Mouse (Mus musculus): ENCODE data around the gene Yjefn3. TPM values are rescaled to one million over a fixed set of nuclear protein-coding genes. Genes with fewer than 3 reads are reported as not detected.

Gene Yjefn3
- polyA plus RNA-seq, 1 experiment = 0.95 TPM

GRCm38 (mm10) chr8:69919876-69920662 is 17.6 kb upstream of the Yjefn3 start:
- H3K4me3 ChIP-seq (ENCODE audit: control insufficient read depth, low read depth, low read length) = no peak overlapping the region
- TF ChIP-seq CTCF (IDR thresholded peaks at IDR 0.05; ENCODE audit: control insufficient read depth, insufficient read depth, insufficient replicate concordance, low read depth, low read length) (no peak), POLR2A (IDR thresholded peaks at IDR 0.05; ENCODE audit: control insufficient read depth, low read depth, low read length) (no peak)
- H3K36me3 ChIP-seq (ENCODE audit: control insufficient read depth, insufficient read depth, low read length) = no peaks in the 10 kb centered on the region; the same call in 1 of the 2 replicates
- H3K4me1 ChIP-seq (ENCODE audit: control insufficient read depth, insufficient read depth, low read length) = peaks cover 2% of the 10 kb centered on the region
- no peak overlapping the region for H3K27ac ChIP-seq (ENCODE audit: control insufficient read depth, insufficient read depth, low read depth, low read length)
- H3K27me3 ChIP-seq (ENCODE audit: control insufficient read depth, insufficient read depth, low read length) = no peaks in the 10 kb centered on the region

GRCm38 (mm10) chr8:69919010-69919409 is 16.5 kb upstream of the Yjefn3 start:
- Histone ChIP-seq H3K27ac (ENCODE audit: control insufficient read depth, insufficient read depth, low read depth, low read length) (no peak overlapping the region), H3K4me3 (ENCODE audit: control insufficient read depth, low read depth, low read length) (no peak overlapping the region), H3K36me3 (ENCODE audit: control insufficient read depth, insufficient read depth, low read length) (no peaks in the 10 kb centered on the region; the same call in 1 of the 2 replicates), H3K4me1 (ENCODE audit: control insufficient read depth, insufficient read depth, low read length) (peaks cover 2% of the 10 kb centered on the region), H3K27me3 (ENCODE audit: control insufficient read depth, insufficient read depth, low read length) (no peaks in the 10 kb centered on the region)
- no peak for TF ChIP-seq CTCF (IDR thresholded peaks at IDR 0.05; ENCODE audit: control insufficient read depth, insufficient read depth, insufficient replicate concordance, low read depth, low read length)
- no peak for TF ChIP-seq POLR2A (IDR thresholded peaks at IDR 0.05; ENCODE audit: control insufficient read depth, low read depth, low read length)

DNA sequence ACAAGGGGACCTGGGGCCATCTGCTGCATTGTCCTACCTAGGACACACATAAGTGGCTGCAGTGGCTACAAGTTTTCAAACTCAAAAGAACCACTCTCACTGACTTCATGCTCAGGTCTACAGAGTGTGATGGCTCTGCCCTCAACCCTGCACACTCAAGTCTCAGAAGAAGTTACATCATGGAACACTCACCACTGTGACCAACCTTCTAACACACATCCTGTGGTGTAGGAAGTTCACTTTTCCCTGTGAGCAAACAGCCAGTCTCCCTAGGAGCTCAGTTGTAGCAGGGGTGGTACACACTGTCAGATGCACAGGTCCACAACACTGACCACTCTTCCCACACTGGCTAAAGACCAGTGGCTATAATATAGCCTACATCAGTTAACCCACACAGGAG is 16.0 kb upstream of the Yjefn3 start:
- Histone ChIP-seq H3K4me3 (ENCODE audit: control insufficient read depth, low read depth, low read length) (no peak overlapping the region), H3K27me3 (ENCODE audit: control insufficient read depth, insufficient read depth, low read length) (no peaks in the 10 kb centered on the region), H3K4me1 (ENCODE audit: control insufficient read depth, insufficient read depth, low read length) (peaks cover 2% of the 10 kb centered on the region), H3K27ac (ENCODE audit: control insufficient read depth, insufficient read depth, low read depth, low read length) (no peak overlapping the region), H3K36me3 (ENCODE audit: control insufficient read depth, insufficient read depth, low read length) (no peaks in the 10 kb centered on the region; the same call in 1 of the 2 replicates)
- no peak for TF ChIP-seq POLR2A (IDR thresholded peaks at IDR 0.05; ENCODE audit: control insufficient read depth, low read depth, low read length)
- TF ChIP-seq CTCF (IDR thresholded peaks at IDR 0.05; ENCODE audit: control insufficient read depth, insufficient read depth, insufficient replicate concordance, low read depth, low read length) = no peak

GRCm38 (mm10) chr8:69915748-69916147 is 13.2 kb upstream of the Yjefn3 start:
- TF ChIP-seq CTCF (IDR thresholded peaks at IDR 0.05; ENCODE audit: control insufficient read depth, insufficient read depth, insufficient replicate concordance, low read depth, low read length) (no peak), POLR2A (IDR thresholded peaks at IDR 0.05; ENCODE audit: control insufficient read depth, low read depth, low read length) (no peak)
- Histone ChIP-seq H3K36me3 (ENCODE audit: control insufficient read depth, insufficient read depth, low read length) (no peaks in the 10 kb centered on the region; the same call in 1 of the 2 replicates), H3K4me3 (ENCODE audit: control insufficient read depth, low read depth, low read length) (no peak overlapping the region), H3K4me1 (ENCODE audit: control insufficient read depth, insufficient read depth, low read length) (peaks cover 2% of the 10 kb centered on the region), H3K27me3 (ENCODE audit: control insufficient read depth, insufficient read depth, low read length) (no peaks in the 10 kb centered on the region), H3K27ac (ENCODE audit: control insufficient read depth, insufficient read depth, low read depth, low read length) (no peak overlapping the region)

DNA sequence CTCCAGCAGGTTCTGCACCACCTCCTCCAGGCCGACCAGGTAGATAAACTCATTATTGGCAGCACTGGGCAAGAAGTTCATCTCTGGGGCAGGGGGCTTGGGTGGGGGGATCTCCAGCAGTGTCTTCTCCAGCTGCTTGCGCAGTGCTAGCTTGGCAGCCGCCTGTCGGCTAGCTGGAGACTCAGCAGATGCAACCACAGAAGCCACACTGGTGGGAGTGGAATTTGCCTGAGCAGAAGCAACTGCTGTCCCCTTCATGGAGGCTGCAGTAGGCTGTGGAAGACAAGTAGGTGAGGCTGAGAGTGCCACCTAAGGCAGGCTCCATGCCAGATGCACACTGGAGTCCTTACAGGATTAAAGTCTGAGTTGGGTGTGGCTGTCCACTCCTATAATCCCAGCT is 12.0 kb upstream of the Yjefn3 start:
- Histone ChIP-seq H3K4me1 (ENCODE audit: control insufficient read depth, insufficient read depth, low read length) (no peaks in the 10 kb centered on the region), H3K4me3 (ENCODE audit: control insufficient read depth, low read depth, low read length) (no peak overlapping the region), H3K27me3 (ENCODE audit: control insufficient read depth, insufficient read depth, low read length) (no peaks in the 10 kb centered on the region), H3K27ac (ENCODE audit: control insufficient read depth, insufficient read depth, low read depth, low read length) (no peak overlapping the region), H3K36me3 (ENCODE audit: control insufficient read depth, insufficient read depth, low read length) (no peaks in the 10 kb centered on the region; the same call in 1 of the 2 replicates)
- TF ChIP-seq POLR2A (IDR thresholded peaks at IDR 0.05; ENCODE audit: control insufficient read depth, low read depth, low read length) = no peak
- no peak for TF ChIP-seq CTCF (IDR thresholded peaks at IDR 0.05; ENCODE audit: control insufficient read depth, insufficient read depth, insufficient replicate concordance, low read depth, low read length)

- Histone ChIP-seq H3K4me1 (ENCODE audit: control insufficient read depth, insufficient read depth, low read length) (no peaks in the 10 kb centered on the region), H3K36me3 (ENCODE audit: control insufficient read depth, insufficient read depth, low read length) (no peaks in the 10 kb centered on the region; the same call in 1 of the 2 replicates), H3K27ac (ENCODE audit: control insufficient read depth, insufficient read depth, low read depth, low read length) (no peak overlapping the region), H3K4me3 (ENCODE audit: control insufficient read depth, low read depth, low read length) (no peak overlapping the region), H3K27me3 (ENCODE audit: control insufficient read depth, insufficient read depth, low read length) (no peaks in the 10 kb centered on the region)
- TF ChIP-seq POLR2A (IDR thresholded peaks at IDR 0.05; ENCODE audit: control insufficient read depth, low read depth, low read length) (no peak), CTCF (IDR thresholded peaks at IDR 0.05; ENCODE audit: control insufficient read depth, insufficient read depth, insufficient replicate concordance, low read depth, low read length) (no peak)
Observed at GRCm38 (mm10) chr8:69912478-69913074, 10.1 kb upstream of the Yjefn3 start.

- no peak overlapping the region for H3K4me3 ChIP-seq (ENCODE audit: control insufficient read depth, low read depth, low read length)
- no peaks in the 10 kb centered on the region for H3K27me3 ChIP-seq (ENCODE audit: control insufficient read depth, insufficient read depth, low read length)
- no peaks in the 10 kb centered on the region for H3K4me1 ChIP-seq (ENCODE audit: control insufficient read depth, insufficient read depth, low read length)
- H3K27ac ChIP-seq (ENCODE audit: control insufficient read depth, insufficient read depth, low read depth, low read length) = no peak overlapping the region
- no peaks in the 10 kb centered on the region for H3K36me3 ChIP-seq (ENCODE audit: control insufficient read depth, insufficient read depth, low read length)
- TF ChIP-seq CTCF (IDR thresholded peaks at IDR 0.05; ENCODE audit: control insufficient read depth, insufficient read depth, insufficient replicate concordance, low read depth, low read length) = no peak
- no peak for TF ChIP-seq POLR2A (IDR thresholded peaks at IDR 0.05; ENCODE audit: control insufficient read depth, low read depth, low read length)
Observed at GRCm38 (mm10) chr8:69911917-69912316, 9.4 kb upstream of the Yjefn3 start.

Data from testis, adult 2 months (tissue).